Comparison of ENCODE assay signal across 11 mouse cellular contexts in the genomic region with DNA sequence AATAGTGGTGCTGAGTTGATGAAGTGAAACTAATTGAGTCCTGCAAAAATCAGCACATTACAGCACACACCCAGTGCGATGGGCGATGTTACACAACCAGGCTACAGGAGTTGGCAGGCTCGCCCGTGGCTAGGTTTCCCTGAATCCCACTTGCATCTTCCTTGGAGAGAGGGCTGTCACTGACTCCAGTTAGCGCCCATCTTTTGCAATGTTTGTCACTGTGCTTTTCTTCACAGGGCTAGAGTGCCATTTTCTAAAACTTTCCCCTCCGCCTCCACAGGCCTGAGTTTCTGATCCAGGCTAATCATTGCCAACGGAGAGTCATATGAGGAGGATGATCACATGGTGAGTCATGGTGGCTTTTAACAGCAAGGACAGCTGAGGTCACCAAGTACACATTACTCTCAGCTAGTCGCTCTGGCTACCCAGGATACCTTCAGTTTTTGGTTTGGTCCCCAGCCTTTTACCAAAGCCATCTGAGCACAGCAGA.
A peak's percentile ranks its signal among the peaks of the same experiment; 100 is the strongest.
DNase-seq lines count a peak whose midpoint lies in the region; ATAC-seq and TF ChIP-seq lines count a peak whose summit lies in the region.
"Had no signal": no experiment of that assay in that cellular context is flagged by ENCODE, and none has a peak within 500 bp of the region (broad histone marks: within the 10 kb centered on the region; RNA-seq: fewer than 3 reads in every experiment).

No protein-coding gene starts in this region.

- peaks cover 32% of the 10 kb centered on the region for H3K36me3 ChIP-seq in kidney, embryonic 15.5 days
- H3K36me3 ChIP-seq in forebrain, embryonic 16.5 days (ENCODE audit: control insufficient read depth, insufficient read depth): no peaks in the 10 kb centered on the region; the same call in 1 of the 2 replicates

- H3K9me3 ChIP-seq in kidney, embryonic 15.5 days (replicated peaks): no peaks in the 10 kb centered on the region
- no peaks in the 10 kb centered on the region for H3K9me3 ChIP-seq in forebrain, embryonic 16.5 days (ENCODE audit: control insufficient read depth, low read length)

- H3K4me1 ChIP-seq in kidney, embryonic 15.5 days: no peaks in the 10 kb centered on the region
- H3K4me1 ChIP-seq in forebrain, embryonic 16.5 days (replicated peaks; ENCODE audit: control insufficient read depth, insufficient read depth, low read length): no peaks in the 10 kb centered on the region

- H3K4me2 ChIP-seq in kidney, embryonic 15.5 days: no peak overlapping the region
- H3K4me2 ChIP-seq in forebrain, embryonic 16.5 days (ENCODE audit: low read length): no peak overlapping the region

- WGBS in kidney, embryonic 15.5 days: 80% methylated on average over 8 of the region's 8 CpGs
- 85% methylated on average over 8 of the region's 8 CpGs for WGBS in forebrain, embryonic 16.5 days

- intact Hi-C loops in gastrocnemius, adult 2 months (cut with DNase I): no loop called here
- intact Hi-C loops in left cerebral cortex, postnatal 10 days (cut with DNase I): no loop called here

- peak; percentile 79 to 92 for DNase-seq in adrenal gland, adult (ENCODE audit: inconsistent age in 2 of 2, low spot score in 1 of 2)
- DNase-seq in adrenal gland, postnatal 25 days: no peak
- peak; percentile 63 for DNase-seq in 3134 (ENCODE audit: extremely low read depth, insufficient read length, low spot score)
- DNase-seq in gastrocnemius, adult 2 months: peak; percentile 77
- DNase-seq in testis, postnatal 14 days (ENCODE audit: low spot score): no peak
- no peak for DNase-seq in left cerebral cortex, postnatal 10 days (ENCODE audit: extremely low spot score in 1 of 2, low spot score in 2 of 2)
- DNase-seq: layer of hippocampus, adult 9-11 months; right cerebral cortex, adult 18-20 months; thymus, adult 2 months had no signal

- no peak for TF ChIP-seq CTCF in gastrocnemius, adult 2 months (IDR thresholded peaks at IDR 0.05)

- peak overlapping the region; percentile 82 for H3K27ac ChIP-seq in gastrocnemius, adult 2 months
- peak overlapping the region; percentile 33 for H3K27ac ChIP-seq in kidney, embryonic 15.5 days
- H3K27ac ChIP-seq in forebrain, embryonic 16.5 days (ENCODE audit: low read length): no peak overlapping the region

- H3K4me3 ChIP-seq in gastrocnemius, adult 2 months: no peak overlapping the region
- H3K4me3 ChIP-seq in kidney, embryonic 15.5 days (replicated peaks): no peak overlapping the region
- H3K4me3 ChIP-seq in forebrain, embryonic 16.5 days (replicated peaks; ENCODE audit: low read length): no peak overlapping the region

- ATAC-seq in kidney, embryonic 15.5 days (replicated peaks; ENCODE audit: low FRiP score): peak; percentile 55
- no peak for ATAC-seq in forebrain, embryonic 16.5 days

- H3K27me3 ChIP-seq in kidney, embryonic 15.5 days: no peaks in the 10 kb centered on the region
- no peaks in the 10 kb centered on the region for H3K27me3 ChIP-seq in forebrain, embryonic 16.5 days (replicated peaks; ENCODE audit: control insufficient read depth, insufficient read depth, low read length)

- no peak overlapping the region for H3K9ac ChIP-seq in kidney, embryonic 15.5 days
- no peak overlapping the region for H3K9ac ChIP-seq in forebrain, embryonic 16.5 days (replicated peaks; ENCODE audit: low read depth, low read length)

Comparison
In these comparisons a context has a peak if more than half of its experiments do, and no peak if none do; other contexts are left out.
1. DNase-seq: peak in adrenal gland, adult (2 of 2), 3134 (single experiment) and gastrocnemius, adult 2 months (single experiment); none in adrenal gland, postnatal 25 days (single experiment), testis, postnatal 14 days (single experiment) and left cerebral cortex, postnatal 10 days (0 of 2).